Mouse (Mus musculus) limb, embryonic 10.5 days (tissue): ENCODE data around the gene Selenon. TPM values are rescaled to one million over a fixed set of nuclear protein-coding genes. Genes with fewer than 3 reads are reported as not detected.

Experiments used
- DNase-seq: peaks from one replicate; pipeline ENCODE4 v3.0.0-alpha.2; 2017; ENCODE audit warnings: low spot score
- H3K27ac ChIP-seq: fragments of 300-500 bp; sonication (generic); 2 replicates; pipeline ENCODE4 v1.5.1; 2016; ENCODE audit warnings: mild to moderate bottlenecking
- H3K27me3 ChIP-seq: fragments of 300-500 bp; sonication (generic); 2 replicates; pipeline ENCODE4 v1.6.1; 2016; ENCODE audit warnings: low read depth, mild to moderate bottlenecking; ENCODE audit not compliant: poor library complexity, severe bottlenecking
- H3K36me3 ChIP-seq: fragments of 300-500 bp; sonication (generic); 2 replicates; pipeline ENCODE4 v1.6.1; 2016; ENCODE audit warnings: mild to moderate bottlenecking, moderate library complexity
- H3K4me1 ChIP-seq: fragments of 300-500 bp; sonication (generic); 2 replicates; pipeline ENCODE4 v1.6.1; 2016
- H3K4me3 ChIP-seq: fragments of 300-500 bp; sonication (generic); 2 replicates; pipeline ENCODE4 v1.5.1; 2016; ENCODE audit warnings: mild to moderate bottlenecking, moderate library complexity
- H3K9me3 ChIP-seq: fragments of 300-500 bp; sonication (generic); replicated peaks from 2 replicates; pipeline ENCODE4 v1.6.1; 2016; ENCODE audit warnings: mild to moderate bottlenecking
- WGBS: fragments of 180-500 bp; shearing (Covaris S2); methylation state at CpG from one replicate; pipeline ENCODE4 v1.1.7; 2016; 5-methylcytosine and 5-hydroxymethylcytosine counted together
- polyA plus RNA-seq: library from polyadenylated mRNA; unstranded; fragments of >200 nt; fragmentation: Nextera tagmentation; extraction: Ambion mirVana; gene quantifications from 2 replicates; pipeline ENCODE4 v1.2.1, GENCODE M21; 2016

Gene Selenon
- polyA plus RNA-seq, 1 experiment from 2014 or later = 10.9 TPM

GRCm38 (mm10) chr4:134532928-134533327 is 19.0 kb downstream of the Selenon start:
- no peak overlapping the region for H3K27ac ChIP-seq
- peaks cover 29% of the 10 kb centered on the region for H3K4me1 ChIP-seq
- H3K4me3 ChIP-seq = no peak overlapping the region
- DNase-seq = no peak
- H3K36me3 ChIP-seq = peaks cover 37% of the 10 kb centered on the region
- H3K27me3 ChIP-seq = no peaks in the 10 kb centered on the region
- no peaks in the 10 kb centered on the region for H3K9me3 ChIP-seq
- 85% methylated on average over 4 of the region's 4 CpGs for WGBS

GRCm38 (mm10) chr4:134526220-134526619 is 25.7 kb downstream of the Selenon start:
- Histone ChIP-seq H3K4me3 (no peak overlapping the region), H3K9me3 (no peaks in the 10 kb centered on the region), H3K27me3 (no peaks in the 10 kb centered on the region), H3K36me3 (peaks cover 98% of the 10 kb centered on the region), H3K27ac (no peak overlapping the region), H3K4me1 (no peaks in the 10 kb centered on the region)
- 87% methylated on average over 5 of the region's 5 CpGs for whole genome bisulfite sequencing
- DNase-seq = no peak

GRCm38 (mm10) chr4:134525806-134526205 is 26.2 kb downstream of the Selenon start:
- 84% methylated on average over 5 of the region's 5 CpGs for WGBS
- no peak for DNase-seq
- H3K27ac ChIP-seq = no peak overlapping the region
- H3K4me1 ChIP-seq = no peaks in the 10 kb centered on the region
- H3K36me3 ChIP-seq = peaks cover 98% of the 10 kb centered on the region
- H3K4me3 ChIP-seq = no peak overlapping the region
- no peaks in the 10 kb centered on the region for H3K9me3 ChIP-seq
- no peaks in the 10 kb centered on the region for H3K27me3 ChIP-seq

- Histone ChIP-seq H3K36me3 (peaks cover 94% of the 10 kb centered on the region), H3K9me3 (no peaks in the 10 kb centered on the region), H3K27me3 (no peaks in the 10 kb centered on the region), H3K4me1 (no peaks in the 10 kb centered on the region), H3K4me3 (no peak overlapping the region), H3K27ac (no peak overlapping the region)
- 92% methylated on average over 4 of the region's 4 CpGs for WGBS
- DNase-seq = no peak
Measured at GRCm38 (mm10) chr4:134523447-134523846, 28.5 kb downstream of the Selenon start.

- Histone ChIP-seq H3K9me3 (no peaks in the 10 kb centered on the region), H3K27me3 (no peaks in the 10 kb centered on the region), H3K27ac (no peak overlapping the region), H3K36me3 (peaks cover 74% of the 10 kb centered on the region), H3K4me1 (no peaks in the 10 kb centered on the region; the same call in 1 of the 2 replicates), H3K4me3 (no peak overlapping the region)
- no peak for DNase-seq
Measured at GRCm38 (mm10) chr4:134519281-134519680, 32.7 kb downstream of the Selenon start.

- Histone ChIP-seq H3K27ac (no peak overlapping the region), H3K4me1 (no peaks in the 10 kb centered on the region; the same call in 1 of the 2 replicates), H3K27me3 (no peaks in the 10 kb centered on the region), H3K36me3 (peaks cover 73% of the 10 kb centered on the region), H3K9me3 (no peaks in the 10 kb centered on the region), H3K4me3 (no peak overlapping the region)
- 92% methylated on average over 4 of the region's 4 CpGs for WGBS
- DNase-seq = no peak
Measured at GRCm38 (mm10) chr4:134518541-134518940, 33.4 kb downstream of the Selenon start.

GRCm38 (mm10) chr4:134517719-134518118 is 34.2 kb downstream of the Selenon start:
- Histone ChIP-seq H3K36me3 (peaks cover 65% of the 10 kb centered on the region), H3K27me3 (no peaks in the 10 kb centered on the region), H3K4me3 (no peak overlapping the region), H3K4me1 (peaks cover 5% of the 10 kb centered on the region), H3K27ac (no peak overlapping the region), H3K9me3 (no peaks in the 10 kb centered on the region)
- no peak for DNase-seq
- WGBS = 90% methylated on average over 10 of the region's 10 CpGs

GRCm38 (mm10) chr4:134516981-134517380 is 35.0 kb downstream of the Selenon start:
- no peak for DNase-seq
- Histone ChIP-seq H3K4me3 (no peak overlapping the region), H3K9me3 (no peaks in the 10 kb centered on the region), H3K27ac (no peak overlapping the region), H3K4me1 (peaks cover 10% of the 10 kb centered on the region), H3K27me3 (no peaks in the 10 kb centered on the region), H3K36me3 (peaks cover 58% of the 10 kb centered on the region)
- WGBS = 81% methylated on average over 8 of the region's 8 CpGs

GRCm38 (mm10) chr4:134515614-134516013 is 36.4 kb downstream of the Selenon start:
- 85% methylated on average over 7 of the region's 7 CpGs for WGBS
- Histone ChIP-seq H3K27ac (no peak overlapping the region), H3K9me3 (no peaks in the 10 kb centered on the region), H3K36me3 (peaks cover 45% of the 10 kb centered on the region), H3K27me3 (no peaks in the 10 kb centered on the region), H3K4me3 (no peak overlapping the region), H3K4me1 (peaks cover 22% of the 10 kb centered on the region)
- DNase-seq = no peak

- H3K4me1 ChIP-seq = peaks cover 22% of the 10 kb centered on the region
- WGBS = 93% methylated on average over 11 of the region's 11 CpGs
Measured at GRCm38 (mm10) chr4:134514309-134514930, 37.5 kb downstream of the Selenon start.

GRCm38 (mm10) chr4:134512798-134513197 is 39.2 kb downstream of the Selenon start:
- Histone ChIP-seq H3K27ac (no peak overlapping the region), H3K4me3 (peak overlapping the region; percentile 39), H3K4me1 (peaks cover 22% of the 10 kb centered on the region), H3K9me3 (no peaks in the 10 kb centered on the region), H3K36me3 (peaks cover 23% of the 10 kb centered on the region), H3K27me3 (no peaks in the 10 kb centered on the region)
- WGBS = 28% methylated on average over 15 of the region's 15 CpGs
- DNase-seq = peak; percentile 52

More at GRCm38 (mm10) chr4:134514309-134514930, 37.5 kb downstream of the Selenon start:
- H3K4me3 ChIP-seq = no peak overlapping the region
- no peak for DNase-seq
- peaks cover 34% of the 10 kb centered on the region for H3K36me3 ChIP-seq
- H3K9me3 ChIP-seq = no peaks in the 10 kb centered on the region
- no peak overlapping the region for H3K27ac ChIP-seq
- no peaks in the 10 kb centered on the region for H3K27me3 ChIP-seq

GRCm38 (mm10) chr4:134511730-134512129 is 40.2 kb downstream of the Selenon start:
- 84% methylated on average over 6 of the region's 6 CpGs for WGBS
- Histone ChIP-seq H3K4me1 (peaks cover 22% of the 10 kb centered on the region), H3K36me3 (peaks cover 12% of the 10 kb centered on the region), H3K27me3 (no peaks in the 10 kb centered on the region), H3K4me3 (peak overlapping the region; percentile 76), H3K9me3 (no peaks in the 10 kb centered on the region), H3K27ac (peak overlapping the region; percentile 94)
- no peak for DNase-seq

- Histone ChIP-seq H3K4me3 (peak within 1 kb of the TSS; percentile 76), H3K27ac (peak within 1 kb of the TSS; percentile 94), H3K9me3 (no peaks in the 10 kb centered on the region), H3K36me3 (peaks cover 11% of the 10 kb centered on the region), H3K27me3 (no peaks in the 10 kb centered on the region), H3K4me1 (peaks cover 22% of the 10 kb centered on the region)
- DNase-seq = peak; percentile 95
- under 1% methylated on average over 42 of the region's 42 CpGs for WGBS
Measured at GRCm38 (mm10) chr4:134510845-134511411, 41.0 kb downstream of the Selenon start, which contains the start of gene Aunip. Aunip (plus strand) TSS chr4:134510999.
